Mouse (Mus musculus) liver, adult 2 months (tissue): Measurements from ENCODE around the gene Ntsr2. TPM values are rescaled to one million over a fixed set of nuclear protein-coding genes. Genes with fewer than 3 reads are reported as not detected.
"Not testable (repeated sequence)": the region's sequence is repeated elsewhere in the genome, so short reads cannot be mapped to it uniquely, and the experiment has no call there.

Source experiments
- DNase-seq: peaks from one replicate; pipeline ENCODE4 v3.0.0-alpha.2; 2011; ENCODE audit warnings: low read depth, low spot score; ENCODE audit errors: extremely low read depth
- H3K27ac ChIP-seq: fragments of 200-500 bp; replicated peaks from 2 replicates; pipeline ENCODE4 v1.5.1; 2012; ENCODE audit warnings: low read depth, mild to moderate bottlenecking, control low read depth, inconsistent platforms, low read length; ENCODE audit not compliant: insufficient read depth
- H3K27me3 ChIP-seq: fragments of 200-500 bp; 2 replicates; pipeline ENCODE4 v1.6.1; 2012; ENCODE audit warnings: mild to moderate bottlenecking, moderate library complexity, low read length, inconsistent platforms; ENCODE audit not compliant: control insufficient read depth, insufficient read depth
- H3K36me3 ChIP-seq: fragments of 200-500 bp; 2 replicates; pipeline ENCODE4 v1.6.1; 2012; ENCODE audit warnings: low read length, inconsistent platforms; ENCODE audit not compliant: control insufficient read depth, insufficient read depth
- H3K4me1 ChIP-seq: fragments of 200-500 bp; 2 replicates; pipeline ENCODE4 v1.6.1; 2011; ENCODE audit warnings: low read length; ENCODE audit not compliant: control insufficient read depth, insufficient read depth
- H3K4me3 ChIP-seq: fragments of 200-500 bp; 2 replicates; pipeline ENCODE4 v1.5.1; 2011; ENCODE audit warnings: low read depth, mild to moderate bottlenecking, control low read depth, low read length, moderate library complexity; ENCODE audit not compliant: insufficient read depth
- H3K79me2 ChIP-seq: fragments of 200-500 bp; 2 replicates; pipeline ENCODE4 v1.6.1; 2012; ENCODE audit warnings: inconsistent platforms, mild to moderate bottlenecking, low read length, moderate library complexity; ENCODE audit not compliant: control insufficient read depth, insufficient read depth
- H3K9ac ChIP-seq: fragments of 200-500 bp; 2 replicates; pipeline ENCODE4 v1.6.1; 2012; ENCODE audit warnings: low read depth, mild to moderate bottlenecking, control low read depth, inconsistent platforms, low read length
- CTCF ChIP-seq: fragments of 200-500 bp; IDR thresholded peaks from 2 replicates; pipeline ENCODE4 v1.5.1; 2011; ENCODE audit warnings: low read depth, low read length, control low read depth
- POLR2A ChIP-seq: fragments of 200-500 bp; IDR thresholded peaks from 2 replicates; pipeline ENCODE4 v1.6.1; 2011; ENCODE audit warnings: low read length, control low read depth; ENCODE audit not compliant: insufficient read depth; ENCODE audit errors: extremely low read depth
- WGBS: fragments of 180-500 bp; shearing (Covaris S2); methylation state at CpG from one replicate; pipeline ENCODE4 v1.1.7; 2018; 5-methylcytosine and 5-hydroxymethylcytosine counted together
- polyA plus RNA-seq: library from polyadenylated mRNA; depleted of rRNA; stranded (reverse); fragments of >200 nt; gene quantifications from 2 replicates; pipeline ENCODE4 v1.2.3, GENCODE M21; 2012
- total RNA-seq: library from RNA; depleted of rRNA; stranded (reverse); fragments of >200 nt; gene quantifications from 2 replicates; pipeline ENCODE4 v1.2.3, GENCODE M21; 2014

Gene Ntsr2
- total and polyA plus RNA-seq, 2 experiments: not detected

GRCm38 (mm10) chr12:16669176-16669575 is 16.0 kb downstream of the Ntsr2 start:
- Histone ChIP-seq H3K27ac (no peak overlapping the region), H3K4me3 (no peak overlapping the region), H3K4me1 (no peaks in the 10 kb centered on the region), H3K36me3 (no peaks in the 10 kb centered on the region), H3K27me3 (no peaks in the 10 kb centered on the region), H3K9ac (no peak overlapping the region), H3K79me2 (no peaks in the 10 kb centered on the region)
- no peak for DNase-seq
- 80% methylated on average over 3 of the region's 3 CpGs for WGBS
- TF ChIP-seq POLR2A: no peak
- no peak for TF ChIP-seq CTCF

- TF ChIP-seq POLR2A (no peak), CTCF (no peak)
- no peaks in the 10 kb centered on the region for H3K79me2 ChIP-seq
- H3K4me1 ChIP-seq: no peaks in the 10 kb centered on the region
- H3K4me3 ChIP-seq: no peak overlapping the region
- no peaks in the 10 kb centered on the region for H3K36me3 ChIP-seq
- H3K9ac ChIP-seq: no peak overlapping the region
- no peak overlapping the region for H3K27ac ChIP-seq
- WGBS: 91% methylated on average over 10 of the region's 10 CpGs
- no peaks in the 10 kb centered on the region for H3K27me3 ChIP-seq
- no peak for DNase-seq
Measured at GRCm38 (mm10) chr12:16672246-16672645, 19.1 kb downstream of the Ntsr2 start.

GRCm38 (mm10) chr12:16690631-16691030 is 37.4 kb downstream of the Ntsr2 start:
- 72% methylated on average over 9 of the region's 9 CpGs for WGBS
- peak; percentile 3 for DNase-seq
- H3K27ac ChIP-seq: no peak overlapping the region
- no peaks in the 10 kb centered on the region for H3K27me3 ChIP-seq
- H3K4me1 ChIP-seq: no peaks in the 10 kb centered on the region
- H3K4me3 ChIP-seq: no peak overlapping the region
- TF ChIP-seq POLR2A (no peak), CTCF (no peak)
- no peak overlapping the region for H3K9ac ChIP-seq
- no peaks in the 10 kb centered on the region for H3K79me2 ChIP-seq
- no peaks in the 10 kb centered on the region for H3K36me3 ChIP-seq

GRCm38 (mm10) chr12:16694783-16695182 is 41.6 kb downstream of the Ntsr2 start:
- Histone ChIP-seq H3K9ac (no peak overlapping the region), H3K4me1 (no peaks in the 10 kb centered on the region), H3K27me3 (no peaks in the 10 kb centered on the region), H3K27ac (no peak overlapping the region), H3K4me3 (no peak overlapping the region), H3K79me2 (no peaks in the 10 kb centered on the region), H3K36me3 (no peaks in the 10 kb centered on the region)
- WGBS: 70% methylated on average over 5 of the region's 5 CpGs
- DNase-seq: no peak
- TF ChIP-seq POLR2A: no peak
- TF ChIP-seq CTCF: no peak

- not testable (repeated sequence) for H3K4me1 ChIP-seq, DNase-seq, H3K79me2 ChIP-seq, H3K27ac ChIP-seq, H3K27me3 ChIP-seq, H3K36me3 ChIP-seq, H3K9ac ChIP-seq, H3K4me3 ChIP-seq
- 97% methylated on average over 7 of the region's 8 CpGs for WGBS
Measured at GRCm38 (mm10) chr12:16695252-16695651, 42.1 kb downstream of the Ntsr2 start.

- Histone ChIP-seq H3K79me2 (no peaks in the 10 kb centered on the region), H3K9ac (no peak overlapping the region), H3K27me3 (no peaks in the 10 kb centered on the region), H3K4me1 (no peaks in the 10 kb centered on the region), H3K27ac (no peak overlapping the region), H3K36me3 (no peaks in the 10 kb centered on the region), H3K4me3 (no peak overlapping the region)
- no peak for DNase-seq
- 86% methylated on average over 13 of the region's 13 CpGs for WGBS
- no peak for TF ChIP-seq POLR2A
- TF ChIP-seq CTCF: no peak
Measured at GRCm38 (mm10) chr12:16696146-16696545, 43.0 kb downstream of the Ntsr2 start.
